26 mouse cellular contexts compared by ENCODE assay signal in the genomic region with DNA sequence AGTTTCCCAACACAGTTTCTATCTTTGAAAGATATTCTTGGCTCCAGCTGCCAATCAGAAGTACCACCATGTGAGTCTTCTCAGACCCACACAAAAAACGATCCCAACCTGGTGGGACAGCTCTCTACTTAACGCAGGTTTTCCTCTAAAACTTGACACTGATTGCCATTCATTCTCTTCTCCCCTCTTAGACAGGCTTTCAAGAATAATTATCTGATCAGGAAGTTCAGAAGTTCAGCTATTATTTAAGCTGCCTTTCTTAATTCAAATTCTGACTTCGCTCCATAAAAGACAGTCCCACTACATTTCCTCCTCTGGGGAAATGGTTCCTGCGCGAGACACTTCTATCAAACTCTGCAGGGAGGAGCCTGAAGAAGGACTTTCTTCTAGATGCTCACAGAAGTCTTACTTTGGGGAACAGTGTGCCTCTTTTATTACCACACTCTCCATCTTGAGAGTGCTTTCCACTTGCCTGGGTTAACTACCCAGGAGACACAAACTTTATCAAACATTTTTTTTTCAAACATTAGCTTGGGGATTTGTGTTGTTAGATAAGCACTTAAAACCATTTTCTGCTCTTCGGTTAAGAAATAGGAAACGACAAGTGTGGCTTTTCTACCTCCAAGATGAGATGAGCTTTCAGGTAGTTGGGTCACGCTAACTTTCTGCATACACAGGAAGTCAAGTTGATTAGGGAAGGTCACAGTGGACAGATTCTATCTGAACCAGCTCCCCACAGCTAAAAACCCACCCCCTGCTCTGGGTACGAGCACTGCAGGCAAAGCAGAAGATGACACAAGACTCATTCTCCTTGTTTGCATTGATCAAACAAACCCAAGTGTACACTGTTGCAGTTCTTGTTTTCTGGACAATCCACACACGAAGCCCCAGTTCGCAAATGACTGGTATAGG. TPM values are rescaled to one million over a fixed set of nuclear protein-coding genes. Genes with fewer than 3 reads are reported as not detected.
DNase-seq lines count a peak whose midpoint lies in the region; ATAC-seq lines count a peak whose summit lies in the region.
"Had no signal": no experiment of that assay in that cellular context is flagged by ENCODE, and none has a peak within 500 bp of the region (broad histone marks: within the 10 kb centered on the region; RNA-seq: fewer than 3 reads in every experiment).

No protein-coding gene starts in this region.

- no peaks in the 10 kb centered on the region for H3K36me3 ChIP-seq in forebrain, embryonic 13.5 days (ENCODE audit: poor library complexity, severe bottlenecking)
- no peaks in the 10 kb centered on the region for H3K36me3 ChIP-seq in forebrain, embryonic 15.5 days
- H3K36me3 ChIP-seq: forebrain, embryonic 12.5 days; limb, embryonic 13.5 days; lung, embryonic 15.5 days; midbrain, embryonic 12.5 days; stomach, embryonic 15.5 days had no signal

- WGBS in forebrain, embryonic 13.5 days, result 82% methylated on average over 11 of the region's 11 CpGs
- 72% methylated on average over 11 of the region's 11 CpGs for WGBS in forebrain, embryonic 15.5 days

- DNase-seq in naive thymus-derived CD4-positive, alpha-beta T cell, adult 2 months (ENCODE audit: low read depth), result peak; percentile 46
- no peak for DNase-seq in left cerebral cortex, adult 9 months (ENCODE audit: low spot score in 2 of 2)
- DNase-seq in adrenal gland, postnatal 10 days, result no peak
- DNase-seq: adrenal gland, postnatal 14 days; cerebellum, adult 11 months; cerebellum, adult 9-11 months; heart, postnatal 14 days; kidney, adult 9 months; kidney, postnatal 14 days; thymus, postnatal 14 days had no signal

- H3K4me1 ChIP-seq in forebrain, embryonic 13.5 days, result no peaks in the 10 kb centered on the region
- H3K4me1 ChIP-seq in forebrain, embryonic 15.5 days, result no peaks in the 10 kb centered on the region
- H3K4me1 ChIP-seq: forebrain, embryonic 12.5 days; limb, embryonic 13.5 days; lung, embryonic 15.5 days; midbrain, embryonic 12.5 days; stomach, embryonic 15.5 days had no signal

- H3K9me3 ChIP-seq in forebrain, embryonic 13.5 days (replicated peaks), result no peaks in the 10 kb centered on the region
- no peaks in the 10 kb centered on the region for H3K9me3 ChIP-seq in forebrain, embryonic 15.5 days
- H3K9me3 ChIP-seq: forebrain, embryonic 12.5 days; lung, embryonic 15.5 days; midbrain, embryonic 12.5 days; stomach, embryonic 15.5 days had no signal

- H3K4me3 ChIP-seq in forebrain, embryonic 13.5 days, result no peak overlapping the region
- no peak overlapping the region for H3K4me3 ChIP-seq in forebrain, embryonic 15.5 days
- H3K4me3 ChIP-seq: forebrain, embryonic 12.5 days; left cerebral cortex, adult 2 months; limb, embryonic 13.5 days; lung, embryonic 15.5 days; megakaryocyte, embryonic 14.5 days; midbrain, embryonic 12.5 days; myocyte; stomach, embryonic 15.5 days had no signal

- no peak overlapping the region for H3K27ac ChIP-seq in forebrain, embryonic 13.5 days
- no peak overlapping the region for H3K27ac ChIP-seq in forebrain, embryonic 15.5 days (replicated peaks)
- H3K27ac ChIP-seq: forebrain, embryonic 12.5 days; left cerebral cortex, adult 2 months; limb, embryonic 13.5 days; lung, embryonic 15.5 days; midbrain, embryonic 12.5 days; stomach, embryonic 15.5 days had no signal

- H3K4me2 ChIP-seq in forebrain, embryonic 13.5 days, result no peak overlapping the region
- no peak overlapping the region for H3K4me2 ChIP-seq in forebrain, embryonic 15.5 days (replicated peaks)
- H3K4me2 ChIP-seq: forebrain, embryonic 12.5 days; limb, embryonic 13.5 days; liver, embryonic 11.5 days; lung, embryonic 15.5 days; midbrain, embryonic 12.5 days; stomach, embryonic 15.5 days had no signal

- no peak overlapping the region for H3K9ac ChIP-seq in forebrain, embryonic 13.5 days
- no peak overlapping the region for H3K9ac ChIP-seq in forebrain, embryonic 15.5 days (replicated peaks)
- H3K9ac ChIP-seq: forebrain, embryonic 12.5 days; limb, embryonic 13.5 days; lung, embryonic 15.5 days; midbrain, embryonic 12.5 days; stomach, embryonic 15.5 days had no signal

- ATAC-seq in forebrain, embryonic 13.5 days, result 0 out of 2 replicates have a peak, but pooled peaks have one; percentile 12
- ATAC-seq in forebrain, embryonic 15.5 days (replicated peaks), result no peak
- ATAC-seq in CD4-positive, CD25-positive, alpha-beta regulatory T cell, adult 4 months, result peak; percentile 47
- ATAC-seq in granulocyte monocyte progenitor cell, adult 5-6 weeks (replicated peaks; ENCODE audit: poor library complexity, severe bottlenecking), result peak; percentile 68
- ATAC-seq in erythroblast, adult 5-6 weeks (replicated peaks; ENCODE audit: low FRiP score, poor library complexity, severe bottlenecking), result no peak
- ATAC-seq: hindbrain, embryonic 16.5 days; intestine, postnatal 0 days had no signal

- H3K27me3 ChIP-seq in forebrain, embryonic 13.5 days, result no peaks in the 10 kb centered on the region
- no peaks in the 10 kb centered on the region for H3K27me3 ChIP-seq in forebrain, embryonic 15.5 days
- H3K27me3 ChIP-seq: forebrain, embryonic 12.5 days; limb, embryonic 13.5 days; lung, embryonic 15.5 days; megakaryocyte, embryonic 14.5 days; midbrain, embryonic 12.5 days; stomach, embryonic 15.5 days had no signal

RNA-seq across cellular contexts. Expression of a gene that starts 30.2 kb away (rescaled TPM):
- 5.7 and 6.7 TPM in 2 replicates for polyA plus RNA-seq in forebrain, embryonic 13.5 days (2015; fragmentation: Nextera tagmentation; extraction: Ambion mirVana)
- 17.7 and 18.3 TPM in 2 replicates for polyA plus RNA-seq in forebrain, embryonic 15.5 days (2015; fragmentation: Nextera tagmentation; extraction: Ambion mirVana)
- not detected for polyA plus RNA-seq in CD4-positive, CD25-positive, alpha-beta regulatory T cell, adult 4 months (2017; shearing (Covaris generic))
- not detected in 2 replicates for total RNA-seq in granulocyte monocyte progenitor cell, adult 5-6 weeks (2014; fragmentation: Nextera tagmentation)
- total RNA-seq in granulocyte monocyte progenitor cell, adult 5-6 weeks (2017), result not detected in 2 replicates
- total RNA-seq in erythroblast, adult 5-6 weeks (2015; ENCODE audit: low replicate concordance), result not detected in 2 replicates
- not detected in 2 replicates for total RNA-seq in erythroblast, adult 5-6 weeks (2017; ENCODE audit: low replicate concordance)
- 1 to 10 TPM; 1.5 to 3.7 TPM for total RNA-seq in adrenal gland, postnatal 10 days (2021)
- total RNA-seq: heart, postnatal 14 days had no signal
- polyA plus RNA-seq: myocyte had no signal

Comparison
In these comparisons a context has a peak if more than half of its experiments do, and no peak if none do; other contexts are left out.
1. ATAC-seq: peak in forebrain, embryonic 13.5 days (single experiment), CD4-positive, CD25-positive, alpha-beta regulatory T cell, adult 4 months (single experiment) and granulocyte monocyte progenitor cell, adult 5-6 weeks (single experiment); none in forebrain, embryonic 15.5 days (single experiment) and erythroblast, adult 5-6 weeks (single experiment).